Mouse (Mus musculus): ENCODE measurements around the gene Dmwd. TPM values are rescaled to one million over a fixed set of nuclear protein-coding genes. Genes with fewer than 3 reads are reported as not detected.
"Not testable (repeated sequence)": the region's sequence is repeated elsewhere in the genome, so short reads cannot be mapped to it uniquely, and the experiment has no call there.

The Dmwd gene
- polyA plus RNA-seq, 1 experiment from 2014 or later = 18.7 TPM

- not testable (repeated sequence) for H3K9me3 ChIP-seq (replicated peaks); H3K4me1 ChIP-seq; H3K4me3 ChIP-seq (replicated peaks); H3K9ac ChIP-seq; H3K4me2 ChIP-seq (replicated peaks); H3K36me3 ChIP-seq; ATAC-seq (ENCODE audit: insufficient number of reproducible peaks, low FRiP score, low TSS enrichment, low read depth); H3K27ac ChIP-seq (replicated peaks)
- peaks cover 13% of the 10 kb centered on the region for H3K27me3 ChIP-seq
- 57% methylated on average over 3 of the region's 3 CpGs for WGBS
These were observed 5.0 kb upstream of the Dmwd start for GRCm38 (mm10) chr7:19071024-19071423.

GRCm38 (mm10) chr7:19073504-19073903 lies 2.5 kb upstream of the Dmwd start:
- Histone ChIP-seq H3K9me3 (replicated peaks) (no peaks in the 10 kb centered on the region), H3K4me3 (replicated peaks) (no peak overlapping the region), H3K27me3 (no peaks in the 10 kb centered on the region), H3K27ac (replicated peaks) (no peak overlapping the region), H3K9ac (no peak overlapping the region), H3K4me1 (peaks cover 23% of the 10 kb centered on the region), H3K36me3 (peaks cover 8% of the 10 kb centered on the region), H3K4me2 (replicated peaks) (no peak overlapping the region)
- 81% methylated on average over 9 of the region's 9 CpGs for WGBS
- no peak for ATAC-seq (ENCODE audit: insufficient number of reproducible peaks, low FRiP score, low TSS enrichment, low read depth)

GRCm38 (mm10) chr7:19074494-19074893 lies 1.5 kb upstream of the Dmwd start:
- Histone ChIP-seq H3K27me3 (no peaks in the 10 kb centered on the region), H3K27ac (replicated peaks) (no peak overlapping the region), H3K4me3 (replicated peaks) (no peak overlapping the region), H3K9ac (no peak overlapping the region), H3K4me2 (replicated peaks) (no peak overlapping the region), H3K9me3 (replicated peaks) (no peaks in the 10 kb centered on the region), H3K4me1 (peaks cover 23% of the 10 kb centered on the region), H3K36me3 (peaks cover 17% of the 10 kb centered on the region)
- 90% methylated on average over 6 of the region's 6 CpGs for WGBS
- no peak for ATAC-seq (ENCODE audit: insufficient number of reproducible peaks, low FRiP score, low TSS enrichment, low read depth)

GRCm38 (mm10) chr7:19075231-19075630 lies 796 bp upstream of the Dmwd start:
- H3K27me3 ChIP-seq = no peaks in the 10 kb centered on the region
- no peak for ATAC-seq (ENCODE audit: insufficient number of reproducible peaks, low FRiP score, low TSS enrichment, low read depth)
- H3K4me1 ChIP-seq = peaks cover 23% of the 10 kb centered on the region
- H3K27ac ChIP-seq (replicated peaks) = no peak overlapping the region; the same call in 1 of the 2 replicates
- H3K4me2 ChIP-seq (replicated peaks) = peak overlapping the region; percentile 80
- peak overlapping the region; percentile 96 for H3K4me3 ChIP-seq (replicated peaks)
- 62% methylated on average over 5 of the region's 5 CpGs for WGBS
- H3K9ac ChIP-seq = no peak overlapping the region
- no peaks in the 10 kb centered on the region for H3K9me3 ChIP-seq (replicated peaks)
- H3K36me3 ChIP-seq = peaks cover 24% of the 10 kb centered on the region

- Histone ChIP-seq H3K9ac (peak overlapping the region; percentile 100), H3K9me3 (replicated peaks) (no peaks in the 10 kb centered on the region), H3K4me3 (replicated peaks) (peak overlapping the region; percentile 96), H3K36me3 (peaks cover 38% of the 10 kb centered on the region), H3K27ac (replicated peaks) (peak overlapping the region; percentile 83), H3K4me1 (peaks cover 34% of the 10 kb centered on the region), H3K4me2 (replicated peaks) (peak overlapping the region; percentile 80), H3K27me3 (no peaks in the 10 kb centered on the region)
- no peak for ATAC-seq (ENCODE audit: insufficient number of reproducible peaks, low FRiP score, low TSS enrichment, low read depth)
- WGBS = 0% methylated on average over 22 of the region's 22 CpGs
These were observed 562 bp downstream of the Dmwd start for GRCm38 (mm10) chr7:19076586-19076991.

GRCm38 (mm10) chr7:19077761-19078160 lies 1.7 kb downstream of the Dmwd start:
- 52% methylated on average over 14 of the region's 14 CpGs for WGBS
- peaks cover 49% of the 10 kb centered on the region for H3K36me3 ChIP-seq
- no peak for ATAC-seq (ENCODE audit: insufficient number of reproducible peaks, low FRiP score, low TSS enrichment, low read depth)
- H3K27me3 ChIP-seq = no peaks in the 10 kb centered on the region
- H3K9me3 ChIP-seq (replicated peaks) = no peaks in the 10 kb centered on the region
- H3K4me3 ChIP-seq (replicated peaks) = peak overlapping the region; percentile 96
- H3K27ac ChIP-seq (replicated peaks) = no peak overlapping the region
- H3K9ac ChIP-seq = peak overlapping the region; percentile 100; the same call in 1 of the 2 replicates
- peaks cover 46% of the 10 kb centered on the region for H3K4me1 ChIP-seq
- H3K4me2 ChIP-seq (replicated peaks) = peak overlapping the region; percentile 80

- ATAC-seq (ENCODE audit: insufficient number of reproducible peaks, low FRiP score, low TSS enrichment, low read depth) = no peak
These were observed 2.7 kb downstream of the Dmwd start for GRCm38 (mm10) chr7:19078732-19079131.

GRCm38 (mm10) chr7:19080451-19080950 lies 4.5 kb downstream of the Dmwd start:
- no peaks in the 10 kb centered on the region for H3K9me3 ChIP-seq (replicated peaks)
- no peak overlapping the region for H3K27ac ChIP-seq (replicated peaks)
- no peak overlapping the region for H3K4me2 ChIP-seq (replicated peaks)
- no peak overlapping the region for H3K9ac ChIP-seq
- ATAC-seq (ENCODE audit: insufficient number of reproducible peaks, low FRiP score, low TSS enrichment, low read depth) = no peak
- H3K27me3 ChIP-seq = no peaks in the 10 kb centered on the region
- H3K4me3 ChIP-seq (replicated peaks) = no peak overlapping the region
- peaks cover 49% of the 10 kb centered on the region for H3K36me3 ChIP-seq
- 84% methylated on average over 19 of the region's 19 CpGs for WGBS
- H3K4me1 ChIP-seq = peaks cover 69% of the 10 kb centered on the region

More at GRCm38 (mm10) chr7:19078732-19079131, 2.7 kb downstream of the Dmwd start:
- Histone ChIP-seq H3K9me3 (replicated peaks) (no peaks in the 10 kb centered on the region), H3K9ac (no peak overlapping the region), H3K4me3 (replicated peaks) (no peak overlapping the region), H3K36me3 (peaks cover 49% of the 10 kb centered on the region), H3K4me2 (replicated peaks) (no peak overlapping the region), H3K4me1 (peaks cover 55% of the 10 kb centered on the region), H3K27ac (replicated peaks) (no peak overlapping the region), H3K27me3 (no peaks in the 10 kb centered on the region)
- WGBS = 86% methylated on average over 3 of the region's 3 CpGs

GRCm38 (mm10) chr7:19082171-19082570 lies 6.1 kb downstream of the Dmwd start:
- no peaks in the 10 kb centered on the region for H3K9me3 ChIP-seq (replicated peaks)
- H3K36me3 ChIP-seq = peaks cover 49% of the 10 kb centered on the region
- peak overlapping the region; percentile 52; the same call in 1 of the 2 replicates for H3K27ac ChIP-seq (replicated peaks)
- no peaks in the 10 kb centered on the region for H3K27me3 ChIP-seq
- no peak overlapping the region for H3K4me3 ChIP-seq (replicated peaks)
- peaks cover 75% of the 10 kb centered on the region for H3K4me1 ChIP-seq
- ATAC-seq (ENCODE audit: insufficient number of reproducible peaks, low FRiP score, low TSS enrichment, low read depth) = no peak
- H3K4me2 ChIP-seq (replicated peaks) = no peak overlapping the region
- 80% methylated on average over 4 of the region's 4 CpGs for WGBS
- H3K9ac ChIP-seq = no peak overlapping the region

- no peaks in the 10 kb centered on the region for H3K9me3 ChIP-seq (replicated peaks)
- no peak overlapping the region for H3K9ac ChIP-seq
- peaks cover 65% of the 10 kb centered on the region for H3K4me1 ChIP-seq
- no peaks in the 10 kb centered on the region for H3K27me3 ChIP-seq
- peaks cover 55% of the 10 kb centered on the region for H3K36me3 ChIP-seq
- no peak overlapping the region for H3K4me3 ChIP-seq (replicated peaks)
- peak overlapping the region; percentile 34 for H3K4me2 ChIP-seq (replicated peaks)
- 34% methylated on average over 6 of the region's 6 CpGs for WGBS
- no peak for ATAC-seq (ENCODE audit: insufficient number of reproducible peaks, low FRiP score, low TSS enrichment, low read depth)
- peak overlapping the region; percentile 52 for H3K27ac ChIP-seq (replicated peaks)
These were observed 7.1 kb downstream of the Dmwd start for GRCm38 (mm10) chr7:19083096-19083495.

- H3K4me3 ChIP-seq (replicated peaks) = peak within 1 kb of the TSS; percentile 32
- H3K36me3 ChIP-seq = peaks cover 54% of the 10 kb centered on the region
- ATAC-seq (ENCODE audit: insufficient number of reproducible peaks, low FRiP score, low TSS enrichment, low read depth) = 0 out of 2 replicates have a peak, but pooled peaks have one; percentile 55
- H3K27ac ChIP-seq (replicated peaks) = peak within 1 kb of the TSS; percentile 52
- H3K9me3 ChIP-seq (replicated peaks) = no peaks in the 10 kb centered on the region
- H3K4me2 ChIP-seq (replicated peaks) = peak within 1 kb of the TSS; percentile 34
- peaks cover 64% of the 10 kb centered on the region for H3K4me1 ChIP-seq
- H3K27me3 ChIP-seq = no peaks in the 10 kb centered on the region
- peak within 1 kb of the TSS; percentile 4; the same call in 1 of the 2 replicates for H3K9ac ChIP-seq
- 35% methylated on average over 10 of the region's 10 CpGs for WGBS
These were observed 7.7 kb downstream of the Dmwd start, which contains the start of gene Dmpk for GRCm38 (mm10) chr7:19083701-19084100. Gene Dmpk, plus strand, starts transcription at chr7:19083849.

- H3K4me1 ChIP-seq = peaks cover 64% of the 10 kb centered on the region
- WGBS = 64% methylated on average over 6 of the region's 6 CpGs
- peak overlapping the region; percentile 34 for H3K4me2 ChIP-seq (replicated peaks)
- ATAC-seq (ENCODE audit: insufficient number of reproducible peaks, low FRiP score, low TSS enrichment, low read depth) = no peak
- peak overlapping the region; percentile 52 for H3K27ac ChIP-seq (replicated peaks)
- peak overlapping the region; percentile 32 for H3K4me3 ChIP-seq (replicated peaks)
- 0 out of 2 replicates have a peak overlapping the region, but pooled peaks have one; percentile 4 for H3K9ac ChIP-seq
- H3K9me3 ChIP-seq (replicated peaks) = no peaks in the 10 kb centered on the region
- H3K27me3 ChIP-seq = no peaks in the 10 kb centered on the region
- peaks cover 49% of the 10 kb centered on the region for H3K36me3 ChIP-seq
These were observed 8.3 kb downstream of the Dmwd start for GRCm38 (mm10) chr7:19084277-19084771.
